In genomic region chr11:118427986-118428385, GRCm38 (mm10) we compare ENCODE assay signal across 8 mouse cellular contexts. TPM values are rescaled to one million over a fixed set of nuclear protein-coding genes. Genes with fewer than 3 reads are reported as not detected.
DNase-seq lines count a peak whose midpoint lies in the region; ATAC-seq and TF ChIP-seq lines count a peak whose summit lies in the region.

Gene C1qtnf1 (plus strand): TSS chr11:118428203.

- TF ChIP-seq POLR2A in testis, adult 2 months (IDR thresholded peaks at IDR 0.05; ENCODE audit: control insufficient read depth, low read depth, low read length), result no peak
- TF ChIP-seq POLR2A in embryonic fibroblast, embryonic 13.5 days (IDR thresholded peaks at IDR 0.05; ENCODE audit: low read depth, low read length), result peak; percentile 40; the same call in 1 of the 2 replicates

- peaks cover 6% of the 10 kb centered on the region; the same call in 1 of the 2 replicates for H3K4me1 ChIP-seq in testis, adult 2 months (ENCODE audit: control insufficient read depth, insufficient read depth, low read length)
- peaks cover 26% of the 10 kb centered on the region for H3K4me1 ChIP-seq in embryonic fibroblast, embryonic 13.5 days (ENCODE audit: control insufficient read depth, insufficient read depth, low read length)
- peaks cover 51% of the 10 kb centered on the region for H3K4me1 ChIP-seq in midbrain, embryonic 10.5 days

- H3K27me3 ChIP-seq in testis, adult 2 months (ENCODE audit: control insufficient read depth, insufficient read depth, low read length), result no peaks in the 10 kb centered on the region
- peaks cover 52% of the 10 kb centered on the region for H3K27me3 ChIP-seq in midbrain, embryonic 10.5 days (ENCODE audit: low read depth, poor library complexity, severe bottlenecking)

- no peak for ATAC-seq in frontal cortex, adult (ENCODE audit: low TSS enrichment)

- H3K36me3 ChIP-seq in testis, adult 2 months (ENCODE audit: control insufficient read depth, insufficient read depth, low read length), result no peaks in the 10 kb centered on the region
- no peaks in the 10 kb centered on the region for H3K36me3 ChIP-seq in midbrain, embryonic 10.5 days

- TF ChIP-seq CTCF in testis, adult 2 months (IDR thresholded peaks at IDR 0.05; ENCODE audit: control insufficient read depth, insufficient read depth, insufficient replicate concordance, low read depth, low read length), result no peak
- TF ChIP-seq CTCF in embryonic fibroblast, embryonic 13.5 days (IDR thresholded peaks at IDR 0.05; ENCODE audit: borderline replicate concordance, insufficient read depth, low read length), result no peak

- intact Hi-C loops in heart, postnatal 36 days (cut with DNase I), result no loop called here

- H3K4me3 ChIP-seq in testis, adult 2 months (ENCODE audit: control insufficient read depth, low read depth, low read length), result peak within 1 kb of the TSS; percentile 11
- peak within 1 kb of the TSS; percentile 21 for H3K4me3 ChIP-seq in embryonic fibroblast, embryonic 13.5 days (ENCODE audit: insufficient read depth, low read length)
- peak within 1 kb of the TSS; percentile 25; the same call in 1 of the 2 replicates for H3K4me3 ChIP-seq in midbrain, embryonic 10.5 days

- no peak within 1 kb of the TSS; the same call in 1 of the 2 replicates for H3K27ac ChIP-seq in testis, adult 2 months (ENCODE audit: control insufficient read depth, insufficient read depth, low read depth, low read length)
- H3K27ac ChIP-seq in embryonic fibroblast, embryonic 13.5 days (ENCODE audit: insufficient read depth, low read length), result peak within 1 kb of the TSS; percentile 47
- peak within 1 kb of the TSS; percentile 29 for H3K27ac ChIP-seq in midbrain, embryonic 10.5 days (replicated peaks)

- no peak for DNase-seq in testis, postnatal 10 days (ENCODE audit: low spot score)
- no peak for DNase-seq in heart, postnatal 36 days
- no peak for DNase-seq in midbrain, embryonic 10.5 days (ENCODE audit: low spot score)
- DNase-seq in layer of hippocampus, adult 8-10 months (ENCODE audit: low spot score in 2 of 2), result no peak
- no peak for DNase-seq in adipocyte (ENCODE audit: low spot score)

- 4% methylated on average over 8 of the region's 8 CpGs for whole genome bisulfite sequencing in midbrain, embryonic 10.5 days

- no peaks in the 10 kb centered on the region for H3K9me3 ChIP-seq in midbrain, embryonic 10.5 days (replicated peaks)

RNA-seq across cellular contexts. Expression of gene C1qtnf1, which starts in this region (rescaled TPM):
- 1.9 and 2.5 TPM in 2 replicates for polyA plus RNA-seq in testis, adult 2 months (2012; rRNA removed)
- polyA plus RNA-seq in embryonic fibroblast, embryonic 13.5 days (2011; ENCODE audit: insufficient read length, low read depth, missing spikeins), result 20.1 and 23.0 TPM in 2 replicates
- 10 to 100 TPM; 19.8 to 24.5 TPM for total RNA-seq in heart, postnatal 36 days (2021)
- 2.0 and 2.9 TPM in 2 replicates for polyA plus RNA-seq in midbrain, embryonic 10.5 days (2016; fragmentation: Nextera tagmentation; extraction: Ambion mirVana)
- 1 to 10 TPM; 3.1 to 6.0 (median 3.6) TPM for total RNA-seq in layer of hippocampus, adult 8-10 months (2022)
